Mouse (Mus musculus) MEL (cell line): ENCODE data around the gene Vmn1r209.

ENCODE experiments used
- CTCF ChIP-seq, 3 experiments: IDR thresholded peaks in 2 of 3; conservative IDR thresholded peaks in 1 of 3; 2 replicates each; pipeline ENCODE4 v1.5.1; 2011 to 2012; ENCODE audit warnings: low read length in 3 of 3, low read depth in 2 of 3, mild to moderate bottlenecking in 2 of 3, improper control_type of control experiment in 1 of 3, inconsistent platforms in 1 of 3, mixed read lengths in 1 of 3, moderate library complexity in 1 of 3; ENCODE audit not compliant: control insufficient read depth in 1 of 3, insufficient read depth in 1 of 3, poor library complexity in 1 of 3, severe bottlenecking in 1 of 3
- ELF1 ChIP-seq: IDR thresholded peaks from 2 replicates; pipeline ENCODE4 v1.6.1; 2014; ENCODE audit warnings: low read depth, mild to moderate bottlenecking, inconsistent platforms, low read length, improper control_type of control experiment, moderate library complexity
- EP300 ChIP-seq, 2 experiments: IDR thresholded peaks; 2 replicates each; pipeline ENCODE4 v1.6.1; 2011; ENCODE audit warnings: improper control_type of control experiment in 2 of 2, low read length in 2 of 2, low read depth in 1 of 2, mild to moderate bottlenecking in 1 of 2
- GATA1 ChIP-seq: IDR thresholded peaks from 2 replicates; pipeline ENCODE4 v1.6.1; 2011; ENCODE audit warnings: low read depth, low read length, improper control_type of control experiment
- MAFK ChIP-seq: IDR thresholded peaks from 2 replicates; pipeline ENCODE4 v1.6.1; 2011; ENCODE audit warnings: low read depth, mild to moderate bottlenecking, low read length, improper control_type of control experiment, borderline replicate concordance
- POLR2A ChIP-seq, 2 experiments: IDR thresholded peaks; 2 replicates each; pipeline ENCODE4 v1.6.1; 2011 to 2012; ENCODE audit warnings: low read length in 2 of 2, mild to moderate bottlenecking in 2 of 2, control low read depth in 1 of 2, improper control_type of control experiment in 1 of 2, low read depth in 1 of 2, moderate library complexity in 1 of 2; ENCODE audit not compliant: control insufficient read depth in 1 of 2, insufficient read depth in 1 of 2, poor library complexity in 1 of 2
- TAL1 ChIP-seq: IDR thresholded peaks from 2 replicates; pipeline ENCODE4 v1.6.1; 2012; ENCODE audit warnings: mild to moderate bottlenecking, inconsistent platforms, low read length, moderate library complexity, mixed read lengths
- ZNF384 ChIP-seq: IDR thresholded peaks from 2 replicates; pipeline ENCODE4 v1.6.1; 2012; ENCODE audit warnings: low read depth, mild to moderate bottlenecking, inconsistent platforms, low read length, improper control_type of control experiment

DNA sequence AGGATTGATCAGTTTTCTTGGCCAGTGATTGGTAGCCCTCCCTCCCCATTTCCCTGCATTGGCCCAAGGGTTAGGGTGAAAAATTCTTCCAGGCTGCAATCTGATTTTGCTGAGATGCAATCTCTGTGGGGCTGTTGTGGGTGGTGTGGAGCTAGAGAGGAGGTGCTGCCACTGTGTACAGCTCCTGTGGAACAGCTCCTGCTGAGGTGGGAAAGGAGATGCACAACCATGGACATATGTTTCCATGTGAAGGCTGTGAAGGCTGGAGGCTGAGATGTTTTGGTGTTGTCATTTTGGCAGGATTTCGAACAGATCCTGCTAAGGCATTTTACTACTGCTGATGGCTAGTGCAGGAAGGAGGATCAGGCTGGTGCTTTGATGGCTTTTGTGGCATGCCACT lies 37.3 kb upstream of the Vmn1r209 start:
- TF ChIP-seq POLR2A (IDR thresholded peaks at IDR 0.05; ENCODE audit: control insufficient read depth in 1 of 2, insufficient read depth in 1 of 2, low read depth in 1 of 2, low read length in 2 of 2, poor library complexity in 1 of 2) (no peak), GATA1 (no peak), ZNF384 (no peak), CTCF (IDR thresholded peaks at IDR 0.05 in 2 of 3, conservative IDR thresholded peaks at IDR 0.05 in 1 of 3; ENCODE audit: control insufficient read depth in 1 of 3, insufficient read depth in 1 of 3, low read depth in 2 of 3, low read length in 3 of 3, poor library complexity in 1 of 3, severe bottlenecking in 1 of 3) (no peak), EP300 (IDR thresholded peaks at IDR 0.05; ENCODE audit: low read depth in 1 of 2, low read length in 2 of 2) (no peak), TAL1 (no peak), MAFK (no peak), ELF1 (no peak)
